Mouse (Mus musculus): ENCODE results near the gene Gm6899. TPM values are rescaled to one million over a fixed set of nuclear protein-coding genes. Genes with fewer than 3 reads are reported as not detected.

Gene Gm6899
- polyA plus RNA-seq, 1 experiment from 2014 or later = 0.36 TPM

DNA sequence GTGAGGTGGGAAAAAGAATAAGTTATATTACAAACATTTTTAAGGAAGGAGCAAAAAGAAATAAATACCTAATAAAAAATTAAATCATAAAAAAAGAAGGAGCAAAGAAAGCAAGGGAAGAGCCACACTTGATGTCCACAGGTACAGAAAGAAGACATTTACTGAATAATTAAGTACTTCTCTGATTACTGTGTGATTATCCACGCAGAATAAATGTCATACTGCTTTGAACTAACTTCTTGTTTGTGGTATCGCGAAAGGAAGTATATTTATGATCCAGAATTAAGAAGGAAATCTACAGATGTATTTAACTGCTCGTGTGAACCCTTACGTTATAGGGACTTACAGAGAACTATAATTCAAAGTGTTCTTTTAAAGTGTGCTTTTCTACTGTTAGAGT is 29.7 kb downstream of the Gm6899 start:
- DNase-seq (ENCODE audit: low spot score) = no peak
- Histone ChIP-seq H3K27ac (ENCODE audit: low read depth, low read length) (no peak overlapping the region), H3K36me3 (ENCODE audit: control insufficient read depth, insufficient read depth, low read length) (no peaks in the 10 kb centered on the region), H3K4me2 (replicated peaks; ENCODE audit: low read depth, low read length) (no peak overlapping the region), H3K27me3 (ENCODE audit: control insufficient read depth, insufficient read depth, low read length) (no peaks in the 10 kb centered on the region), H3K4me3 (ENCODE audit: low read depth, low read length) (no peak overlapping the region), H3K4me1 (replicated peaks; ENCODE audit: control insufficient read depth, insufficient read depth, low read length) (no peaks in the 10 kb centered on the region), H3K9ac (ENCODE audit: low read depth, low read length) (no peak overlapping the region), H3K9me3 (ENCODE audit: control insufficient read depth, low read length) (no peaks in the 10 kb centered on the region)
- no peak for ATAC-seq (ENCODE audit: low FRiP score)
- whole genome bisulfite sequencing = 84% methylated on average over 5 of the region's 5 CpGs

DNA sequence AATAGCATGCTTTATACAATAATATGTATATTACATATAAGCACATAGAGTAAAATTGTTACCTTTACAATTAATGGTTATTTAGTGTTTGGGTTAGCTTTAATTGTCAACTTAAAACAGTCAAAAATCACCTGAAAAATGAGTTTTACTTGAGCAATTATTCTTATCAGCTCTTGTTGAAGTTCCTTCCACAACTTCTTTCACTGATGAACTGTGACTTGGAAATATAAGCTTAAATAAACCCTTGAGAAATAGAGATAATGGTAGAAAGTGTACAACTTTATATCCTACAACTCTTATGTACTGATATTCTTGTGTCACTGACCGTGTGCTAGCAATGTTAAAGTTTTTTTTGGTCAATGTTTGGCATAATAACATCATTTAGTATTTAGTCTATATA is 43.2 kb downstream of the Gm6899 start:
- Histone ChIP-seq H3K27me3 (ENCODE audit: control insufficient read depth, insufficient read depth, low read length) (no peaks in the 10 kb centered on the region), H3K9ac (ENCODE audit: low read depth, low read length) (no peak overlapping the region), H3K4me2 (replicated peaks; ENCODE audit: low read depth, low read length) (no peak overlapping the region), H3K36me3 (ENCODE audit: control insufficient read depth, insufficient read depth, low read length) (no peaks in the 10 kb centered on the region), H3K4me1 (replicated peaks; ENCODE audit: control insufficient read depth, insufficient read depth, low read length) (no peaks in the 10 kb centered on the region), H3K9me3 (ENCODE audit: control insufficient read depth, low read length) (no peaks in the 10 kb centered on the region), H3K4me3 (ENCODE audit: low read depth, low read length) (no peak overlapping the region), H3K27ac (ENCODE audit: low read depth, low read length) (no peak overlapping the region)
- ATAC-seq (ENCODE audit: low FRiP score) = no peak
- no peak for DNase-seq (ENCODE audit: low spot score)
- 93% methylated on average over 1 of the region's 1 CpGs for WGBS

DNA sequence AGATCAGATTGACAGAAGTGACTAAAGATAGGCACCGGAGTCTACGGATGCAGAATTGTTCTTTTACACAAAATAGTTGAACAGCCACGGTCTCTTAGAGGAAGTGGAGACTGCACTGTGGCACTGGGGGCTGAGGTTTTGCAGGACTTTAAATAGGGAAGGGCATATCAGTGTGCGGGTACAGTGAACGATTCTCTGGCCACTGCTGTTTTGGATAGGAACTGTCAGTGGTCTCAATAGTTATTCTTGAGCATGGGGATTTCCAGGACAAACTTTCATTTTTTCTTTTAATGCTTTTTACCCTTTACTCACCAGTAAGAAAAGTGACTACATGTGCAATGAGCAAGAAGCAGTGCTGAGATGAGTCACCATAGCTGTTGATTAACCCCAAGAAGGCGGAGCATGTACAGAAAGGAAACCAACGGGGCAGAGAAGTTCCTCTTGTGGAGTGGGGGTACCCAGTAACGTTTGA is 47.3 kb downstream of the Gm6899 start:
- no peak overlapping the region for H3K27ac ChIP-seq (ENCODE audit: low read depth, low read length)
- H3K27me3 ChIP-seq (ENCODE audit: control insufficient read depth, insufficient read depth, low read length) = no peaks in the 10 kb centered on the region
- no peak overlapping the region for H3K4me3 ChIP-seq (ENCODE audit: low read depth, low read length)
- no peaks in the 10 kb centered on the region for H3K36me3 ChIP-seq (ENCODE audit: control insufficient read depth, insufficient read depth, low read length)
- H3K9me3 ChIP-seq (ENCODE audit: control insufficient read depth, low read length) = no peaks in the 10 kb centered on the region
- H3K4me1 ChIP-seq (replicated peaks; ENCODE audit: control insufficient read depth, insufficient read depth, low read length) = no peaks in the 10 kb centered on the region
- no peak overlapping the region for H3K9ac ChIP-seq (ENCODE audit: low read depth, low read length)
- WGBS = 78% methylated on average over 8 of the region's 8 CpGs
- DNase-seq (ENCODE audit: low spot score) (no peak), ATAC-seq (ENCODE audit: low FRiP score) (no peak)
- H3K4me2 ChIP-seq (replicated peaks; ENCODE audit: low read depth, low read length) = no peak overlapping the region

DNA sequence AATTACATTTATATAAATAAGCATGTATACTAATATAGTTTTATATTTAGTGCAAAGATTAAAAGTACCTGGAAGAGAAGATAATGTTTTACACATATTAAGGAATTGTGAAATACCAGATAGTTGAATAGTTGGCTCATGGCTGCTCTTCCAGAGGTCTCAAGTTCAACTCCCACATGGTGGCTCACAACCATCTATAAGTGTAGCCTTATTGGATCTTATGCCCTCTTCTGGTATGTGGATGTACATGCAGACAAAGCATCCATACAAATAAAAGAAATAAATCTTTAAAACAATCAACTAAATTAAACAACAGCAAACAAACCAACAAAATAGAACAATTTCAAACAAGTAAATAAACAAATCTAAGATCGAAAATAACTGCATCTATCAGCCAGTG is 49.1 kb downstream of the Gm6899 start:
- H3K36me3 ChIP-seq (ENCODE audit: control insufficient read depth, insufficient read depth, low read length) = no peaks in the 10 kb centered on the region
- DNase-seq (ENCODE audit: low spot score) (no peak), ATAC-seq (ENCODE audit: low FRiP score) (no peak)
- H3K4me3 ChIP-seq (ENCODE audit: low read depth, low read length) = no peak overlapping the region
- no peak overlapping the region for H3K27ac ChIP-seq (ENCODE audit: low read depth, low read length)
- no peak overlapping the region for H3K9ac ChIP-seq (ENCODE audit: low read depth, low read length)
- no peaks in the 10 kb centered on the region for H3K4me1 ChIP-seq (replicated peaks; ENCODE audit: control insufficient read depth, insufficient read depth, low read length)
- H3K4me2 ChIP-seq (replicated peaks; ENCODE audit: low read depth, low read length) = no peak overlapping the region
- 89% methylated on average over 1 of the region's 1 CpGs for WGBS
- H3K9me3 ChIP-seq (ENCODE audit: control insufficient read depth, low read length) = no peaks in the 10 kb centered on the region
- H3K27me3 ChIP-seq (ENCODE audit: control insufficient read depth, insufficient read depth, low read length) = no peaks in the 10 kb centered on the region

Other genes starting within 250 kb of the Gm6899 start
- 29.1 and 31.8 TPM in 2 replicates for gene Fancl, start 207.1 kb upstream of the Gm6899 start, polyA plus RNA-seq (2014; fragmentation: Nextera tagmentation; extraction: Ambion mirVana)
- gene Vrk2, start 758 bp downstream of the Gm6899 start, polyA plus RNA-seq (2014; fragmentation: Nextera tagmentation; extraction: Ambion mirVana) = 20.8 and 23.4 TPM in 2 replicates

Data from hindbrain, embryonic 11.5 days (tissue).